Mouse (Mus musculus) layer of hippocampus, postnatal 14 days (tissue): Measurements from ENCODE around the gene Cenpv. TPM values are rescaled to one million over a fixed set of nuclear protein-coding genes. Genes with fewer than 3 reads are reported as not detected.

Source experiments
- DNase-seq, 2 experiments: peaks; one replicate each; pipeline ENCODE4 v3.0.0; 2021 to 2022; ENCODE audit warnings: low spot score in 2 of 2, mixed read lengths in 1 of 2
- long read RNA-seq, 2 experiments: library from polyadenylated mRNA; stranded (forward); transcript quantifications; one replicate each; pipeline ENCODE4 v2.0.0; 2021
- total RNA-seq, 2 experiments: library from RNA; stranded (reverse); gene quantifications; 2 replicates each; pipeline ENCODE4 v1.2.3; 2021

Cenpv gene
- 10 to 100 TPM; 37.4 to 38.5 TPM for total RNA-seq
- long read RNA-seq, experiment 1, transcript Cenpv-201 (5 exons, 1,032 nt) = major isoform, 21 of 26 reads
- long read RNA-seq, experiment 1, partial matches to known transcripts = 0 of 26 reads
- long read RNA-seq, experiment 1, other reads (novel, unspliced or antisense) = 5 of 26 reads
- long read RNA-seq, experiment 2, transcript Cenpv-201 (5 exons, 1,032 nt) = major isoform, 58 of 76 reads
- long read RNA-seq, experiment 2, partial matches to known transcripts = 4 of 76 reads
- long read RNA-seq, experiment 2, other reads (novel, unspliced or antisense) = 14 of 76 reads

DNA sequence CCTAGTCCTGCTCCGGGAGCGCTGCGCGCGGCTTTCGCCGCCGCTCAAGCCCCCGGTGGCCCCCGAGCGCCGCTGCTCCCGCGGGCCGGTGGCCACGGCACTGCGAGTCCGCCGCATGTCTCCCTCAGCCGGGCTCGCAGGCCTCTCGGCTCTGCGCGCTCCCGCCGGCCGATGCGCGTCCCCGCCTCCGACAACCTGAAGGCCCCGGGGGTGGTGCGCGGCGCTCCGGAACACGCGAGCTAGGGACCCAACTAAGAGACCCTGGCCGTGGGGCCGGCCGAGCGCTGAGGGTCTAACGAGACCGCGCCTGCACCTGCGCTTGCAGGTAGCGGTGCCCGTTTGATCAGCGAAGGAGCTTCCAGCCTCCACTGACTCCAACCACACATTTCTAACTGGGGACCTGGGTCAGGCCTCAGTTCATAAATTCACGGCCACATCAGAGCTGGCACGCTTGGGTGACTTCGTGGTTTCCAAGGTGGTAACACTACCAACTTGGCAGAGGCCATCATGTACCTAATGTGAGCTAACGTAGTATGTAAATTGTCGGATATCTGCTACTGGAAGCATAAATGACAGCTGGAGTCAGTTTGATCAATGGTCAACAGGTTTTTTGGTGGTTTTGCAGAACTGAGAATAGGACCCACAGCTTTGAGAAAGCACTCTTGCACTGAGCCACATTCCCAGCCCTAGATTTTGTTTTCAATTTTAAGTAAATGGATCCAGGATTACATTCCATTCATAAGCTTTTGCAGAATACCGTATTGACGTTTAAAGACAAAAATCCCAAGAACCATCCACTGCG is at the start of gene Cenpv:
Cenpv (minus strand) TSS at position 173 of the 802 bp plus-strand sequence.
- peak; percentile 68 to 77 for DNase-seq

DNA sequence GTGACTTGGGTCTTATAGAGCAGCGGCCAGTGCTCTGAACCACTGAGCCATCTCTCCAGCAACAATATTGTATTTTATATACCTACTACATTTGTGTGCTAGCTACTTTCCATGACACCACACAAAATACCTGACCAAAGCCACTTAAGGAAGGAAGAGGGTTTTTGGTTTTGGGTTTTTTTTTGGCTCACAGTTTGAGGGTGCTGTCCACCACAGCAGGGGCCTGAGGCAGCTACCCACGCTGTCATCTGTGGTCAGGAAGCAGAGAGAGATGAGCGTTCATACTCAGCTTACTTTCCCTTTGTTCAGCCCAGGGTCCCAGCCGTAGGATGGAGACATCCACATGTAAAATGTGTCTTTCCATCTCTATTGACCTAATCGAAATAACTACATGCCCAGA is 48.0 kb upstream of the Cenpv start:
- DNase-seq = no peak

GRCm38 (mm10) chr11:62584671-62585206 is 45.7 kb upstream of the Cenpv start:
- no peak for DNase-seq

- DNase-seq = no peak
These were observed 44.0 kb upstream of the Cenpv start for GRCm38 (mm10) chr11:62583031-62583430.

GRCm38 (mm10) chr11:62576530-62577152 is 37.6 kb upstream of the Cenpv start:
- peak; percentile 31 to 36 for DNase-seq

- DNase-seq = peak; percentile 40 to 41
These were observed 36.8 kb upstream of the Cenpv start for GRCm38 (mm10) chr11:62575659-62576438.

DNA sequence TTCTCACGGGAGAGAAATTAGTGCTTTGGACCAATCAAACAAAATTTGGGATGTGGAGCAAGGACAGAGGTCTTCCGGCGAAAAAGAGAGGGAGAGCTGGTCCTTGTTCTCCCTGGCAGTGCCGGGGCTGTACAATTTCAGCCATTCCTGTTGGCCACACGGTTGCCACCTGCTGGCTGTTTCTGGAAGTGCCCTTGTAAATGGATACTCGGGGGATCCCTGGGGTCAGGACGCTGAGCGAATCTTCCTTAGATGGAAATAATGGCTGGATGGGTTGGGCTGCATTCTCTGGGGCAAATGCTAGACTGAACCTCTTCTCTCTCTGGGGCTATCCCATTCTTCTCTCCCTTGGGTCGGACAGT is 36.2 kb upstream of the Cenpv start:
- peak; percentile 86 to 89 for DNase-seq

DNA sequence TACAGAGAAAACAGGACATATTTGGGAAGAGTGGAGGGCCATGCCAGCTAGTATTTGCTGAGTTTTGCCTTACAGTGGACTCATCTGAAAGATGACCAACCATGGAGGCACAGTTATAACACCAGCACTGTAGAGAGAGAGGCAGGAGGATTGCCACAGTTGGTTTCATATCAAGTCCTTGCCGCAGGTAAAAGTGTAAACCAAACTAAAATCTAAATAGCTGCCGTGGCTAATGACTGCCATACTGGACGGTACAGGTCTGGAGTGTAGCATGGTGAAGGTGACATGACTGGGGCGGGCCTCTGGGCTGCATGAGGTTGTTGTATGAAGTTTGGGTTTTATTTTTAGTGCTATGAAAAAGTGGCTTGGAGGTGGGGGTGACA is 35.6 kb upstream of the Cenpv start:
- DNase-seq = no peak

- no peak for DNase-seq
These were observed 35.1 kb upstream of the Cenpv start, which contains the start of gene Trpv2 for GRCm38 (mm10) chr11:62573959-62574702. TSS of gene Trpv2 (plus strand) at chr11:62574486.

DNA sequence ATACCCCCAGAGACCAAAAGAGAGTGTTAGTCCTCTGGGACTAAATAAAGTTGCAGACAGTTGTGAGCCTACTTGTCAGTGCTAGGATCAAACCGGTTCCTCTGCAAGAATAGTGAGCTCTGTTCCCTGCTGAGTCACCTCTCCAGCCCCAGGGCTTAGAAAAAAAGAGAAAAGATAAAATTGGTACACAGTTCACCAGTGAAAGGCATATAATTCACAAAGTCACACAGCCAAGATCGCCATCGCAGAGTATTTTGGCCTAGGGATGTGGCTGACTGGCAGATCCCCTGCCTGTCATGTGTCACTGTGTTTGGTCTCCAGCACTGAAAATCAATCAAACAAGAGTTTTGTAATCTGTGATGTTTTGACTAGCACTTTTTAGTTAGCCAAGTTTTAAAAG is 29.2 kb upstream of the Cenpv start:
- no peak for DNase-seq

DNA sequence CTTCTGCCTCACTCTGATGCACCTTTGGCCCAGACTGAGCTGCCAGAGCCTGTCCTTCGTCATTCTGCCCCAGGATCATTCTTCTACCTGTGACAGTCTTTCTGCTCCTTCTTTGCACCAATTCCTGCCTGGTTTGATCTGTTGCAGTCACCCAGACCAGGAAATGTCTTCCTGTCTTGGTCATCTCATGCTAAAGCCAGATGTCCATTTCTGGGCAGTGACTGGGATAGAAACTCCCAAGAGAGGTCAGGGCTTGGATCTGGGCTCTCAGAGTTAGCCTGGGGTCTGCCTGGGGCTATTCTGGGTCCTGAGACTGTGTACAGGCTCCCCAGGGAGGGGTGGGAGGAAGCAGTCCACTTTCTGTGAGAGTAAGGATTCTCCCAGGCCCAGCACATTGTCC is 27.1 kb upstream of the Cenpv start:
- no peak for DNase-seq

DNA sequence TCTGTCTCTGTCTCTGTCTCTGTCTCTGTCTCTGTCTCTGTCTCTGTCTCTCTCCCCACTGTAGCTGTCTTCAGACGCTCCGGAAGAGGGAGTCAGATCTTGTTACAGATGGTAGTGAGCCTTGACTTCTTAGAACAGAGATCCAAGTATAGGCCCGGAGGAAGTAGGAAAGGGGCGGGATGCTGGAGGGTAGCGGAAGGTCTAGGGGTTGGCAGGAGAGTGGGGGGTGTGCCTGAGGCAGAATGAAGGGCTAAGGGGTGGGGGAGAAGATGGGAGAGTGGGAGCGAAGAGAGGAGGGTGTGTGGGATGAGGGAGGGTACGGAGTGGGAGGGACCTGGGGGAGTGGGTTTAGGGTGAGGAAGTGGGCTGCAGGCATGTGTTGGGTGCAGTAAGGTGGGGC is 26.7 kb upstream of the Cenpv start:
- no peak for DNase-seq

DNA sequence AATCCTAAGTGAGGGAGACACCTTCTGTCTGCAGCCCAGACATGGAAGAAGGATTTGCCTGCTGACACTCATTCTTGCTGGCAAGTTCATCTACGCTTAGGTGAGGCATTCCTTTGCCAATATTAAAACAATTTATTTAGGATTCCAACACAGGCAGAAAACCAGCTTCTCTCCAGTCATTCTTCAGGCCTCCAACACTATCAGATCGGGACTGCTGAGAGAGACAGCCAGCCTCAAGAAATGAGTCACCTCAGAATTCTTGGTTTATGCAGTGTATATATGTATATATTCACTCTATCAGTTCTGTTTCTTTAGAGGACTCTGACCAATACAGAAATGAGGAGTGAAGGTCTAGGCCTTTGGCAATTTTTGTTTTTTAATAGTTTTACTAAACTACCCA is 24.5 kb upstream of the Cenpv start:
- no peak for DNase-seq

GRCm38 (mm10) chr11:62560463-62561016 is 21.5 kb upstream of the Cenpv start:
- DNase-seq = no peak

DNA sequence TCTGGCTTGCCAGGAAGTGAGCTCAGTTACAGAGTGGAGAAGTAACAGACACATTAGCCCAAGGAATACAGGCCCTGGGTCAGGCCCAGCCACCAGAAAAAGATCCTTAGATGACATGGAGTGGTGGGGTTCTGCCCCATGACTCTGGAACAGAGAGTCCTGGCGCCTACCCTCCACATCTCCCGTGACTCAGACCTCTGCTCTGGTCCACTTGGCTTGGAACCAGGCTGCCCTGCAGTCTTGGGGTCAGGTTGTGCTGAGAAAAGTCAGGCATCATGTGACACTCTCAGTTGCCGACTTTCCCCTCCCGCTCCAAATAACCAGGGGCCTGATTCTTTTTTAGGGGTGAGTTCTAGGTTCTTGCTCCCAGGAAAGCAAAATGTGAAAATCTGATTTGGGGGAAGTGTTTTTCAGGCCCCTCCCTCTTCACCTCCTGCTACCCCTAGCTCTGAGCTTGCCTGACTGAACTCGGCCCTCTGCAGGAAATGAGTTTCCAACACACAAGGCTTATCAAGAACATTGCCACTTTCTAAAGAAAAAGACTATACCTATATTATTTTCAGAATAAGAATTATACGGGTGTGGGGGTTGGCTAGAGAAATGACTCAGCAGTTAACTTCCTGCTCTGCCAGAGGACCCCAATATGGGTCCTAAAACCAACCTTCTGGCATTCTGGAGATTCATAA is 20.0 kb upstream of the Cenpv start:
- DNase-seq = no peak

DNA sequence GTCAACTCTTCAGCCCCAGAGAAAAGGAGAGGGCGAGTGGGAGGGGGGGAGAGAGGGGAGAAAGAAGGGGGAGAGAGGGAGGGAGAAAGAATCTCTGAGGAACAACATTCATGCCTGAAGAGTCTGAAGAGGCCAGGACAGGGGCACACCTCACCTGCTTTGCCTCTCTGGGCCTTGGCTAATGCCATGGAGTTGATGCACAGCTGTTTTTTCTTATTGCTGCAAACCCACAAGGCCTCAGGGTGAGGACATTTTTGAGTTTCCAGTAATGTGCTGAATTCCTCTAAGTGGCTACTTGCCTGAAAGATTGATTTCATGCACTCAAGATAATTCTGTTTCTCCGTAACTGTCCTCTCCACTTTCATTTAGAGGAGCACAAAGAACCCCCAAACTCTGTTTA is 19.1 kb upstream of the Cenpv start:
- no peak for DNase-seq

- DNase-seq = no peak
These were observed 18.1 kb upstream of the Cenpv start for GRCm38 (mm10) chr11:62557205-62557604.

DNA sequence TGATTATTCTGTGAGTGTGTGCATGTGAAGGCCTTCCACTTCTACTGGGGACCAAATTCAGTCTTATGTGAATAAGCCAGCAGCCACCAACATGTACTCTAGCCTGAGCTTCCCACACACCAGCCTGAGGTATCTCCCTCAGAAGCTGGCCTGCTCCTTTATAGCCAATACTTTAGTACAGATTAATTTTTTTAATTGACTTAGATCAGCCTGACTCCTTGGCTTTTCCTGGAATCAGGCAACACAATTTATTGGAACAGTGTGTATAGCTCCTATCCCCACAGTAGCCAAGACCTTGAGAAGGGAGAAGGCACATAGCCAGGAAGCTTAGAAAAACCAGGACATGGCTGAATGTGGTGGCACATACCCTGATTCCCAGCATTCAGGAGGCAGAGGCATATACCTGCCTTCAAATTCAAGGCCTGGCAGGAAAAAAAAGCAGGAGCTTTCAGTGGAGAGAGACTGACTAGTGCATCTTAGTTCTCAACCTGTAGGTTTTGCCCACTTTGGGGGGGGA is 16.9 kb upstream of the Cenpv start:
- no peak for DNase-seq

- DNase-seq = no peak
These were observed 16.0 kb upstream of the Cenpv start for GRCm38 (mm10) chr11:62554934-62555517.
